Comparison of ENCODE assay signal across 16 mouse cellular contexts in genomic region chr9:112124667-112125066, GRCm38 (mm10).
DNase-seq lines count a peak whose midpoint lies in the region; ATAC-seq lines count a peak whose summit lies in the region.
"Had no signal": no experiment of that assay in that cellular context is flagged by ENCODE, and none has a peak within 500 bp of the region (broad histone marks: within the 10 kb centered on the region; RNA-seq: fewer than 3 reads in every experiment).

No protein-coding gene starts in this region.

- H3K4me2 ChIP-seq in embryonic facial prominence, embryonic 14.5 days (ENCODE audit: low read depth, low read length): no peak overlapping the region
- H3K4me2 ChIP-seq in midbrain, embryonic 15.5 days: no peak overlapping the region
- H3K4me2 ChIP-seq in hindbrain, embryonic 14.5 days (replicated peaks): no peak overlapping the region
- H3K4me2 ChIP-seq: heart, embryonic 15.5 days; limb, embryonic 15.5 days; lung, embryonic 15.5 days had no signal

- H3K4me1 ChIP-seq in embryonic facial prominence, embryonic 14.5 days (ENCODE audit: control insufficient read depth, insufficient read depth, low read length): 0 out of 2 replicates have a peak, but pooled peaks cover 3% of the 10 kb centered on the region
- H3K4me1 ChIP-seq in embryonic facial prominence, embryonic 10.5 days: peaks cover 13% of the 10 kb centered on the region
- H3K4me1 ChIP-seq in midbrain, embryonic 15.5 days: peaks cover 4% of the 10 kb centered on the region; the same call in 1 of the 2 replicates
- peaks cover 13% of the 10 kb centered on the region for H3K4me1 ChIP-seq in midbrain, embryonic 10.5 days
- peaks cover 6% of the 10 kb centered on the region for H3K4me1 ChIP-seq in hindbrain, embryonic 14.5 days (replicated peaks; ENCODE audit: control insufficient read depth, insufficient read depth, low read length)
- H3K4me1 ChIP-seq: heart, embryonic 15.5 days; limb, embryonic 15.5 days; lung, embryonic 15.5 days had no signal

- no peaks in the 10 kb centered on the region for H3K36me3 ChIP-seq in embryonic facial prominence, embryonic 14.5 days (ENCODE audit: control insufficient read depth, insufficient read depth, low read length)
- H3K36me3 ChIP-seq in embryonic facial prominence, embryonic 10.5 days (replicated peaks): no peaks in the 10 kb centered on the region
- H3K36me3 ChIP-seq in midbrain, embryonic 15.5 days (replicated peaks): 0 out of 2 replicates have a peak, but pooled peaks cover 5% of the 10 kb centered on the region
- H3K36me3 ChIP-seq in midbrain, embryonic 10.5 days: no peaks in the 10 kb centered on the region
- H3K36me3 ChIP-seq in hindbrain, embryonic 14.5 days (replicated peaks; ENCODE audit: control insufficient read depth, insufficient read depth): peaks cover 42% of the 10 kb centered on the region
- H3K36me3 ChIP-seq: G1E; heart, embryonic 15.5 days; limb, embryonic 15.5 days; lung, embryonic 15.5 days had no signal

- ATAC-seq in embryonic facial prominence, embryonic 14.5 days (ENCODE audit: low read depth): peak; percentile 78
- no peak for ATAC-seq in midbrain, embryonic 15.5 days (replicated peaks)
- no peak for ATAC-seq in hindbrain, embryonic 14.5 days (ENCODE audit: low FRiP score)
- no peak for ATAC-seq in CD4-positive, CD25-positive, alpha-beta regulatory T cell, adult 4 months
- ATAC-seq in megakaryocyte, adult 5-6 weeks (ENCODE audit: poor library complexity, severe bottlenecking): no peak
- ATAC-seq: inflammation-experienced regulatory T-cells, adult 6 months had no signal

- 35% methylated on average over 10 of the region's 10 CpGs for WGBS in embryonic facial prominence, embryonic 14.5 days
- WGBS in embryonic facial prominence, embryonic 10.5 days: 42% methylated on average over 10 of the region's 10 CpGs
- WGBS in midbrain, embryonic 15.5 days: 40% methylated on average over 10 of the region's 10 CpGs
- WGBS in midbrain, embryonic 10.5 days: 42% methylated on average over 10 of the region's 10 CpGs
- WGBS in hindbrain, embryonic 14.5 days: 27% methylated on average over 10 of the region's 10 CpGs

- H3K4me3 ChIP-seq in embryonic facial prominence, embryonic 14.5 days (ENCODE audit: low read depth, low read length): no peak overlapping the region
- H3K4me3 ChIP-seq in embryonic facial prominence, embryonic 10.5 days: no peak overlapping the region
- no peak overlapping the region for H3K4me3 ChIP-seq in midbrain, embryonic 15.5 days
- no peak overlapping the region for H3K4me3 ChIP-seq in midbrain, embryonic 10.5 days
- H3K4me3 ChIP-seq in hindbrain, embryonic 14.5 days (replicated peaks; ENCODE audit: low read length): no peak overlapping the region
- H3K4me3 ChIP-seq: heart, embryonic 15.5 days; left cerebral cortex, adult 2 months; limb, embryonic 15.5 days; lung, embryonic 15.5 days had no signal

- no peaks in the 10 kb centered on the region for H3K27me3 ChIP-seq in embryonic facial prominence, embryonic 14.5 days (replicated peaks; ENCODE audit: control insufficient read depth, insufficient read depth, low read length)
- H3K27me3 ChIP-seq in embryonic facial prominence, embryonic 10.5 days (replicated peaks; ENCODE audit: low read depth, poor library complexity, severe bottlenecking): peaks cover 14% of the 10 kb centered on the region
- H3K27me3 ChIP-seq in midbrain, embryonic 15.5 days (replicated peaks): no peaks in the 10 kb centered on the region
- peaks cover 15% of the 10 kb centered on the region for H3K27me3 ChIP-seq in midbrain, embryonic 10.5 days (ENCODE audit: low read depth, poor library complexity, severe bottlenecking)
- H3K27me3 ChIP-seq in hindbrain, embryonic 14.5 days (ENCODE audit: control insufficient read depth, insufficient read depth, low read length): 0 out of 2 replicates have a peak, but pooled peaks cover 8% of the 10 kb centered on the region
- H3K27me3 ChIP-seq: heart, embryonic 15.5 days; limb, embryonic 15.5 days had no signal

- no peaks in the 10 kb centered on the region for H3K9me3 ChIP-seq in embryonic facial prominence, embryonic 14.5 days (ENCODE audit: control insufficient read depth, low read length)
- H3K9me3 ChIP-seq in embryonic facial prominence, embryonic 10.5 days: no peaks in the 10 kb centered on the region
- H3K9me3 ChIP-seq in midbrain, embryonic 15.5 days: no peaks in the 10 kb centered on the region
- no peaks in the 10 kb centered on the region for H3K9me3 ChIP-seq in midbrain, embryonic 10.5 days (replicated peaks)
- H3K9me3 ChIP-seq in hindbrain, embryonic 14.5 days (ENCODE audit: control insufficient read depth, low read length): no peaks in the 10 kb centered on the region
- H3K9me3 ChIP-seq: heart, embryonic 15.5 days; limb, embryonic 15.5 days; lung, embryonic 15.5 days had no signal

- DNase-seq in embryonic facial prominence, embryonic 14.5 days (ENCODE audit: low spot score): peak; percentile 33
- no peak for DNase-seq in embryonic facial prominence, embryonic 10.5 days (ENCODE audit: low spot score)
- DNase-seq in midbrain, embryonic 10.5 days (ENCODE audit: low spot score): no peak
- DNase-seq in hindbrain, embryonic 14.5 days (ENCODE audit: low spot score): no peak
- no peak for DNase-seq in adrenal gland, adult 18-20 months (ENCODE audit: low spot score in 2 of 2)
- DNase-seq: kidney, postnatal 14 days; right cerebral cortex, postnatal 4 days had no signal

- no peak overlapping the region for H3K9ac ChIP-seq in embryonic facial prominence, embryonic 14.5 days (ENCODE audit: low read depth, low read length)
- no peak overlapping the region for H3K9ac ChIP-seq in midbrain, embryonic 15.5 days
- H3K9ac ChIP-seq in hindbrain, embryonic 14.5 days: no peak overlapping the region
- H3K9ac ChIP-seq: heart, embryonic 15.5 days; limb, embryonic 15.5 days; lung, embryonic 15.5 days had no signal

- no peak overlapping the region for H3K27ac ChIP-seq in embryonic facial prominence, embryonic 14.5 days (replicated peaks; ENCODE audit: low read depth, low read length)
- H3K27ac ChIP-seq in embryonic facial prominence, embryonic 10.5 days (replicated peaks): no peak overlapping the region
- H3K27ac ChIP-seq in midbrain, embryonic 15.5 days: 0 out of 2 replicates have a peak overlapping the region, but pooled peaks have one; percentile 17
- H3K27ac ChIP-seq in midbrain, embryonic 10.5 days (replicated peaks): no peak overlapping the region
- H3K27ac ChIP-seq in hindbrain, embryonic 14.5 days: peak overlapping the region; percentile 55
- H3K27ac ChIP-seq: heart, embryonic 15.5 days; left cerebral cortex, adult 2 months; limb, embryonic 15.5 days; lung, embryonic 15.5 days had no signal

Comparison
In these comparisons a context has a peak if more than half of its experiments do, and no peak if none do; other contexts are left out.
1. H3K27ac ChIP-seq: peak in midbrain, embryonic 15.5 days (single experiment) and hindbrain, embryonic 14.5 days (single experiment); none in embryonic facial prominence, embryonic 14.5 days (single experiment), embryonic facial prominence, embryonic 10.5 days (single experiment) and midbrain, embryonic 10.5 days (single experiment).